Mouse (Mus musculus) neural tube, embryonic 13.5 days (tissue): ENCODE measurements around the gene Ncoa3. TPM values are rescaled to one million over a fixed set of nuclear protein-coding genes. Genes with fewer than 3 reads are reported as not detected.

Experiments
- ATAC-seq: fragments of 200-750 bp; cut with Nextera tagmentation; 2 replicates; pipeline ENCODE4 v1.8.0; 2017; ENCODE audit warnings: low read depth, mild to moderate bottlenecking, moderate TSS enrichment, moderate library complexity
- H3K27ac ChIP-seq: fragments of 300-500 bp; sonication (generic); replicated peaks from 2 replicates; pipeline ENCODE4 v1.5.1; 2015; ENCODE audit warnings: moderate library complexity, mild to moderate bottlenecking, inconsistent platforms
- H3K27me3 ChIP-seq: fragments of 300-500 bp; sonication (generic); 2 replicates; pipeline ENCODE4 v1.6.1; 2015; ENCODE audit warnings: mild to moderate bottlenecking, inconsistent platforms
- H3K36me3 ChIP-seq: fragments of 300-500 bp; sonication (generic); 2 replicates; pipeline ENCODE4 v1.6.1; 2015; ENCODE audit warnings: mild to moderate bottlenecking, inconsistent platforms
- H3K4me1 ChIP-seq: fragments of 300-500 bp; sonication (generic); replicated peaks from 2 replicates; pipeline ENCODE4 v1.6.1; 2015; ENCODE audit warnings: inconsistent platforms
- H3K4me2 ChIP-seq: fragments of 300-500 bp; sonication (generic); 2 replicates; pipeline ENCODE4 v1.6.1; 2015; ENCODE audit warnings: inconsistent platforms, mild to moderate bottlenecking, moderate library complexity
- H3K4me3 ChIP-seq: fragments of 300-500 bp; sonication (generic); 2 replicates; pipeline ENCODE4 v1.5.1; 2015; ENCODE audit warnings: mild to moderate bottlenecking, inconsistent platforms
- H3K9ac ChIP-seq: fragments of 300-500 bp; sonication (generic); 2 replicates; pipeline ENCODE4 v1.6.1; 2015; ENCODE audit warnings: moderate library complexity, mild to moderate bottlenecking, inconsistent platforms
- H3K9me3 ChIP-seq: fragments of 300-500 bp; sonication (generic); 2 replicates; pipeline ENCODE4 v1.6.1; 2016; ENCODE audit warnings: inconsistent platforms
- WGBS: fragments of 180-500 bp; shearing (Covaris S2); methylation state at CpG from one replicate; pipeline ENCODE4 v1.1.7; 2015; 5-methylcytosine and 5-hydroxymethylcytosine counted together
- polyA plus RNA-seq: library from polyadenylated mRNA; unstranded; fragments of >200 nt; fragmentation: Nextera tagmentation; extraction: Ambion mirVana; gene quantifications from 2 replicates; pipeline ENCODE4 v1.2.1, GENCODE M21; 2015

Ncoa3 gene
- polyA plus RNA-seq, 1 experiment from 2014 or later = 12.6 TPM

DNA sequence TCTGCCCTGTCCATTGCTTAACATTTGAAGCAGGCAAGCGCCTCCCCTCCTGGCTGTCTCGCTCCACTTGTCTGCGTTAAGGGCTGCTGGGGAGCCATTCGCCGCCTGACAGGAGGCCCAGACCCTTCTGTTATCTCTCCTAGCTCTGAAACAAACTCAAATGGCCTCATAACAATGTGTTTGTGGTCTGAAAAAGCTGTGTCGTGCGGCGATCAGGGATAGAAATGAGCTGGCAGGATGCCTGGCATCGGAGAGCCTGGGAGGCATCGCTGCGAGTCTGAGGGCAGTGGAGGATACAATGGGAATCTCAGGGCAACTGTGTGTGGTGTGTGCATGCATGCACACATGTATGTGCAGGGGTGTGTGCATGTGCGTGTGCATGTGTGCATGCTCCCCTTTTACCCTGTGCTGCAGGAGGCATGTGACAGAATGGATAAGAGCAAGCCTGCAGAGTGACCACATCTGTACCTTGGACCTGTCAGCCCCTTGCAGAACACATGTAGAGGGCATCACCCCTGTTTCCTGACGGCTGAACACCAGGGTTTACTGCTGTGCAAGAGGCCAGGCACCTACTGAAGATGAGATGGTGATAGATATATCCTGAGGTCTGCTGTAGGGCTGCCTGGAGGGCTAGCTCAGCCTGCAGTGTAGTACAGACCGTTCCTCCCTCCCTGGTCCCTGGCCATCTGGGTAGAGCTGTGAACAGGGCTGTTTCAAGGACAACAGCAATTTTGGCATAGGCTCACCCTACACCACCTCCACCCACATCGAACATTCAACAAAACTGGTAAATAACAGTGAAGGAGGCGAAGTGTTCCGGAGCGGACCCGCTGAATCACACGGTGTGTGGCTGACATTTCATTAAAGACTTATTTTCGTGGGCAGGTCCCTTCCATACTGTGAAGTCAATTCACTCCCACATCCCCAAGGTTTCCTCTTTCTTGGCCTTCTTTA, 108.2 kb downstream of the Ncoa3 start:
- no peak overlapping the region for H3K4me2 ChIP-seq
- H3K27ac ChIP-seq = peak overlapping the region; percentile 63
- H3K9ac ChIP-seq = no peak overlapping the region
- H3K36me3 ChIP-seq = no peaks in the 10 kb centered on the region
- H3K9me3 ChIP-seq = no peaks in the 10 kb centered on the region
- 67% methylated on average over 21 of the region's 21 CpGs for WGBS
- ATAC-seq = no peak
- peaks cover 66% of the 10 kb centered on the region for H3K4me1 ChIP-seq
- H3K4me3 ChIP-seq = no peak overlapping the region
- 0 out of 2 replicates have a peak, but pooled peaks cover 3% of the 10 kb centered on the region for H3K27me3 ChIP-seq

GRCm38 (mm10) chr2:166102893-166103292, 110.5 kb downstream of the Ncoa3 start:
- WGBS = 36% methylated on average over 7 of the region's 7 CpGs
- Histone ChIP-seq H3K36me3 (no peaks in the 10 kb centered on the region), H3K27ac (peak overlapping the region; percentile 70), H3K4me2 (no peak overlapping the region), H3K27me3 (0 out of 2 replicates have a peak, but pooled peaks cover 3% of the 10 kb centered on the region), H3K9ac (no peak overlapping the region), H3K4me3 (no peak overlapping the region), H3K9me3 (no peaks in the 10 kb centered on the region), H3K4me1 (peaks cover 78% of the 10 kb centered on the region)
- 0 out of 2 replicates have a peak, but pooled peaks have one; percentile 29 for ATAC-seq

DNA sequence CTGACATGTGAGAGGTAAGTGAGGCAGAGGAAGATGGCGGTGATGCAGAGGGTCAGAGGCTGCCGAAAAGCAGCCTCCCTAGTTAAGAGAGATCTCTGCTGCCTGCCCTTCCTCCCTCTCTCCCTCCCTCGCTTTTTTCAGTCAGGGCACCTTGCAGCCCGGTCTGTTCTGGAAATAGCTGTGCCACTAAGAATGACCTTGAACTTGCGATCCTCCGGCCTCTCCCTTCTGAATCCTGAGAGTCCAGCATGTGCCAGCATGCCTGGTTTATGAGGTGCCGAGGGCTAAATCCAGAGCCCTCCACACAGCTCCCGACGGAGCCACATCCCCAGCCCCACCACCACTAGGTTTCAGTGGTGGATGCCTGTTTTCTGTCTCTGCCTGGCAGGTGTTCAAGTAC, 113.5 kb downstream of the Ncoa3 start:
- 75% methylated on average over 9 of the region's 9 CpGs for WGBS
- peak overlapping the region; percentile 46; the same call in 1 of the 2 replicates for H3K27ac ChIP-seq

DNA sequence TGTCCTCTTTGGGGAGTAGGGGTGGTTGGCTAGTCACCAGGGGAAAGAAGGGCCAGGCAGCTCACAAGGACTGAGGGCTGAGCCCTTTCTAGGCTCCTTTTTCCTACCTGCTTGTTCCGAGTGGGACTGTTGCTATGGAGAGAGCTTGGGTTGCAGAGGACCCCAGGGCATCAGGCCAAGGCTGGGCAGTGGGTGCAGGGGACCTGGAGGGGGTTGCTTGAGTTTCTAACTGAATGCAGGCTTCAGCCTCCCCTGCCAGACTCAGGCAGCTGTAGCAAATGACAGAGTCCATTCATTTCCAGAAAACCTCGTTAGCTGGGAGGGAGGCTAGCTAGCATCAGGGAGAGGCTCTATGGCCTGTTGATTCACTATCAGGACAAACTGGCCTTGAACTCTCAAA, 114.2 kb downstream of the Ncoa3 start:
- H3K9me3 ChIP-seq = no peaks in the 10 kb centered on the region
- peaks cover 57% of the 10 kb centered on the region for H3K4me1 ChIP-seq
- H3K27me3 ChIP-seq = 0 out of 2 replicates have a peak, but pooled peaks cover 3% of the 10 kb centered on the region
- H3K27ac ChIP-seq = 0 out of 2 replicates have a peak overlapping the region, but pooled peaks have one; percentile 46
- peak; percentile 19; the same call in 1 of the 2 replicates for ATAC-seq
- H3K9ac ChIP-seq = no peak overlapping the region
- H3K4me2 ChIP-seq = no peak overlapping the region
- WGBS = 44% methylated on average over 2 of the region's 2 CpGs
- H3K4me3 ChIP-seq = no peak overlapping the region
- no peaks in the 10 kb centered on the region for H3K36me3 ChIP-seq

More for the DNA sequence above, 113.5 kb downstream of the Ncoa3 start:
- Histone ChIP-seq H3K9me3 (no peaks in the 10 kb centered on the region), H3K9ac (peak overlapping the region; percentile 19; the same call in 1 of the 2 replicates), H3K27me3 (0 out of 2 replicates have a peak, but pooled peaks cover 3% of the 10 kb centered on the region), H3K36me3 (no peaks in the 10 kb centered on the region), H3K4me2 (no peak overlapping the region), H3K4me1 (peaks cover 64% of the 10 kb centered on the region), H3K4me3 (no peak overlapping the region)
- no peak for ATAC-seq

- 56% methylated on average over 5 of the region's 5 CpGs for WGBS
These were observed 115.5 kb downstream of the Ncoa3 start for GRCm38 (mm10) chr2:166107911-166108310.

GRCm38 (mm10) chr2:166108326-166108725, 115.9 kb downstream of the Ncoa3 start:
- Histone ChIP-seq H3K27me3 (no peaks in the 10 kb centered on the region), H3K4me3 (no peak overlapping the region), H3K4me2 (no peak overlapping the region), H3K27ac (no peak overlapping the region), H3K36me3 (no peaks in the 10 kb centered on the region), H3K9ac (no peak overlapping the region), H3K9me3 (no peaks in the 10 kb centered on the region), H3K4me1 (peaks cover 51% of the 10 kb centered on the region)
- 21% methylated on average over 4 of the region's 4 CpGs for WGBS
- ATAC-seq = no peak

More at GRCm38 (mm10) chr2:166107911-166108310, 115.5 kb downstream of the Ncoa3 start:
- no peaks in the 10 kb centered on the region for H3K9me3 ChIP-seq
- no peak overlapping the region for H3K9ac ChIP-seq
- H3K27ac ChIP-seq = no peak overlapping the region
- H3K4me2 ChIP-seq = no peak overlapping the region
- H3K27me3 ChIP-seq = no peaks in the 10 kb centered on the region
- H3K4me3 ChIP-seq = no peak overlapping the region
- no peak for ATAC-seq
- H3K4me1 ChIP-seq = peaks cover 55% of the 10 kb centered on the region
- H3K36me3 ChIP-seq = no peaks in the 10 kb centered on the region

DNA sequence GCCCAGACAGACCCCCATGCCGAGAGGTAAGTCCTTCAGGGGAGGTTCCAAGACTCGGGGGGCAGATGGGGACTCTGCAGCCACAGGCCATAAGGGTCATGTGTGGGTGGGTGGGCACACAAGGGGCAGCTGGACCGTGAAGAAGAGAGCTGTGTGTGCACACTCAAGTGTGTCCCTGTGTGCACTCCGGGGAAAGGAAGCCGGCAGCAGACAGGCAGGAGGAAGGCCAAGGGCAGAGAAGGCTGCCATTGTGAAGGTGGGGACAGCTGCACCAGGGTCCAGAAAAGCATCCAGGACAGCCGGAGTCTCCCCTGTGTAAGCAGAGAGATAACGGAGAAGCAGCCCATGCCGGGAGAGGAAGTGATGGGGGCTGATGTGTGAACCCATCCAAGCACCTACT, 118.3 kb downstream of the Ncoa3 start:
- WGBS = 73% methylated on average over 8 of the region's 8 CpGs
- no peak overlapping the region for H3K4me2 ChIP-seq
- no peaks in the 10 kb centered on the region for H3K9me3 ChIP-seq
- H3K36me3 ChIP-seq = peaks cover 13% of the 10 kb centered on the region
- no peak overlapping the region for H3K27ac ChIP-seq
- no peaks in the 10 kb centered on the region for H3K27me3 ChIP-seq
- H3K9ac ChIP-seq = no peak overlapping the region
- peaks cover 41% of the 10 kb centered on the region for H3K4me1 ChIP-seq
- no peak overlapping the region for H3K4me3 ChIP-seq
- no peak for ATAC-seq

- Histone ChIP-seq H3K36me3 (peaks cover 17% of the 10 kb centered on the region), H3K9ac (no peak overlapping the region), H3K4me3 (no peak overlapping the region), H3K4me1 (peaks cover 36% of the 10 kb centered on the region), H3K27me3 (no peaks in the 10 kb centered on the region), H3K9me3 (no peaks in the 10 kb centered on the region), H3K27ac (no peak overlapping the region), H3K4me2 (no peak overlapping the region)
- WGBS = 82% methylated on average over 2 of the region's 2 CpGs
- ATAC-seq = no peak
These were observed 118.8 kb downstream of the Ncoa3 start for GRCm38 (mm10) chr2:166111238-166111637.

- Histone ChIP-seq H3K27me3 (no peaks in the 10 kb centered on the region), H3K4me2 (no peak overlapping the region), H3K9ac (no peak overlapping the region), H3K36me3 (peaks cover 24% of the 10 kb centered on the region), H3K9me3 (no peaks in the 10 kb centered on the region), H3K27ac (no peak overlapping the region), H3K4me1 (peaks cover 30% of the 10 kb centered on the region), H3K4me3 (no peak overlapping the region)
- no peak for ATAC-seq
- WGBS = 45% methylated on average over 10 of the region's 10 CpGs
These were observed 119.4 kb downstream of the Ncoa3 start for GRCm38 (mm10) chr2:166111831-166112250.

DNA sequence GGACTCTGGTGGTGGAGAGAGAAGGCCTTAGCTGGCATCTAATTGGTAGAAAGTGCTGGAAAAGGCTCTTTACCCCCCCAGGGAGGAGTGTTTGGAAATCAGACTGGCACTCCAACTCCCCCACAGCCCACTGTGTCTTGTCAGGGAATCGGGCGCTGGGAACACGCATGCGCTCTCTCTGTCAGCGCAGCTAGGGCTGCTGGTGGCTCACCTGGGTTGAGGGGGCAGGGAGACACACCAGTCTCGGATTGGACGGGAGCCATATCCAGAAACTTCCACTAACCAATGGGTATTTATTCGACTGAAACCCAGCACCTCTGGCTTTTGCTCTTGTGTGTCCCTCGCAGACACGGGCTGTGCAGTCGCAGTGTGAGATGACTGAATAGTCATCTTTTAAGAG, 120.5 kb downstream of the Ncoa3 start:
- Histone ChIP-seq H3K4me2 (no peak overlapping the region), H3K9ac (no peak overlapping the region), H3K9me3 (no peaks in the 10 kb centered on the region), H3K4me1 (peaks cover 22% of the 10 kb centered on the region), H3K27ac (no peak overlapping the region), H3K36me3 (peaks cover 28% of the 10 kb centered on the region), H3K27me3 (no peaks in the 10 kb centered on the region), H3K4me3 (no peak overlapping the region)
- no peak for ATAC-seq
- 91% methylated on average over 11 of the region's 11 CpGs for whole genome bisulfite sequencing

DNA sequence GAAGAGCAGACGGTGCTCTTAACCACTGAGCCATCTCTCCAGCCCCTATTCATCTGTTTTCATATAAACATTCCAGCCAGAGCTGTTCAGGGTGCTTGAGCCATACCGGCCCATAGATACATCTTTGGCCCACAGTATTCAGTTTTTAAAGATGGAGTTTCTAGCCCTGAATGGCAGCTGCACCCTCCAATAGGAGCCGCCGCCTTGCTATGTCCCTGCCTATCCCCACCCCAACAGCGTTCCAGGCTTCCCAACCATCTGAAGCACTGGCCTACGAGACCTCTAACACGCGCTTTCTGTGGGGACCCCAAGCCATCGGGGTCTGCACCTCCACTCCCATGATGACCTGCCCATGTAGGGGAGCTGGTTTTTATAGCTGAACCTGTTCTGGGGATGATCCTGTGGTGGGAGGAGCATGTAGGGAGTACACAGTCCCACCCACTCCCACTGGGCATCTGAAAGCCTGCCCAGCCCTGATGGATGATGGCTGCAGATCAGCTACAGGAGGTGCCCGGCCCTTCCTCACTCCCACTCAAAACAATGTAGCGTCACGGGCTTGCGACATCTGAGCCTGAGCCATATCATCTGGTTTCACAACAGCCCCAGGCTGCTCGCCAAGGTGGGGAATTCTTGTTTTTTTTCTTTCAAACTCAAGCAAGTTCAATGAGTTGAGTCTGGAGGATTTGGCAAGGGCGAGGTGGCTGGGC, 123.3 kb downstream of the Ncoa3 start:
- H3K36me3 ChIP-seq = peaks cover 32% of the 10 kb centered on the region
- no peaks in the 10 kb centered on the region for H3K9me3 ChIP-seq
- ATAC-seq = no peak
- no peak overlapping the region for H3K27ac ChIP-seq
- no peak overlapping the region for H3K4me3 ChIP-seq
- H3K9ac ChIP-seq = no peak overlapping the region
- H3K4me2 ChIP-seq = no peak overlapping the region
- 92% methylated on average over 15 of the region's 15 CpGs for WGBS
- no peaks in the 10 kb centered on the region for H3K27me3 ChIP-seq
- peaks cover 17% of the 10 kb centered on the region for H3K4me1 ChIP-seq

DNA sequence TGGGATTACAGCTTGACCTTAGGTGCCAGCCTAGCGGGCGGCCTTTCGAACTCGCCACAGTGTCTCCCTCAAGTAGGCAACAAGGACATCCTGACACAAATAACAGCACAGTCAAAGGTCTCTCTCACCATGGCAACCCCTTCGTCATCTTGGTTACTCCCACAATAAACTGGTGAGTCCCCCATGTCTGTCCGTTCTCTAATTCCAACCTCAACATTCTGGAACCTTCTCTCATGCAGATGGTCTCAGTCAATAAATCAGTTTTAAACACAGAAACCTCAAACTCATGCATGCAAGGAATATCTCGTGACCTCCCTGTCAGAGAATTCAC, 123.8 kb downstream of the Ncoa3 start:
- peaks cover 17% of the 10 kb centered on the region for H3K4me1 ChIP-seq
- no peak overlapping the region for H3K4me2 ChIP-seq
- no peaks in the 10 kb centered on the region for H3K27me3 ChIP-seq
- no peak overlapping the region for H3K27ac ChIP-seq
- peaks cover 32% of the 10 kb centered on the region for H3K36me3 ChIP-seq
- H3K4me3 ChIP-seq = no peak overlapping the region
- WGBS = 89% methylated on average over 7 of the region's 7 CpGs
- H3K9ac ChIP-seq = no peak overlapping the region
- no peak for ATAC-seq
- H3K9me3 ChIP-seq = no peaks in the 10 kb centered on the region
